Mouse (Mus musculus): ENCODE data around the gene Gtpbp3. TPM values are rescaled to one million over a fixed set of nuclear protein-coding genes. Genes with fewer than 3 reads are reported as not detected.

The Gtpbp3 gene
- total and polyA plus RNA-seq, 2 experiments from 2014 or later, result 12.1 to 58.5 TPM

GRCm38 (mm10) chr8:71483932-71484331, 4.0 kb upstream of the Gtpbp3 start:
- peaks cover 22% of the 10 kb centered on the region for H3K36me3 ChIP-seq (ENCODE audit: insufficient read depth, low read length)
- H3K4me1 ChIP-seq (ENCODE audit: insufficient read depth, low read length), result peaks cover 12% of the 10 kb centered on the region
- ATAC-seq (no peak), DNase-seq (ENCODE audit: low spot score) (no peak)
- no peaks in the 10 kb centered on the region for H3K27me3 ChIP-seq (ENCODE audit: insufficient read depth, low read length)
- WGBS, result 51% methylated on average over 8 of the region's 8 CpGs
- no peaks in the 10 kb centered on the region for H3K9me3 ChIP-seq (ENCODE audit: low read length)
- H3K27ac ChIP-seq, result no peak overlapping the region
- H3K4me2 ChIP-seq (ENCODE audit: low read depth, low read length), result no peak overlapping the region
- no peak for TF ChIP-seq CTCF (IDR thresholded peaks at IDR 0.05; ENCODE audit: low read depth)
- no peak overlapping the region for H3K9ac ChIP-seq (replicated peaks; ENCODE audit: low read length)
- H3K4me3 ChIP-seq (ENCODE audit: low read length), result no peak overlapping the region

- Histone ChIP-seq H3K4me2 (ENCODE audit: low read depth, low read length) (peak overlapping the region; percentile 90), H3K36me3 (ENCODE audit: insufficient read depth, low read length) (peaks cover 15% of the 10 kb centered on the region; the same call in 1 of the 2 replicates), H3K4me1 (ENCODE audit: insufficient read depth, low read length) (peaks cover 12% of the 10 kb centered on the region), H3K9ac (replicated peaks; ENCODE audit: low read length) (peak overlapping the region; percentile 94), H3K9me3 (ENCODE audit: low read length) (no peaks in the 10 kb centered on the region), H3K4me3 (ENCODE audit: low read length) (peak overlapping the region; percentile 92), H3K27ac (peak overlapping the region; percentile 82; the same call in 1 of the 2 replicates), H3K27me3 (ENCODE audit: insufficient read depth, low read length) (no peaks in the 10 kb centered on the region)
- ATAC-seq, result no peak
- no peak for DNase-seq (ENCODE audit: low spot score)
- WGBS, result 93% methylated on average over 19 of the region's 19 CpGs
- no peak for TF ChIP-seq CTCF (IDR thresholded peaks at IDR 0.05; ENCODE audit: low read depth)
Measured at GRCm38 (mm10) chr8:71484736-71485135, 3.2 kb upstream of the Gtpbp3 start.

GRCm38 (mm10) chr8:71485142-71486135, 2.5 kb upstream of the Gtpbp3 start, which contains the start of gene Ano8:
TSS of gene Ano8 (minus strand) at chr8:71485963.
- Histone ChIP-seq H3K4me2 (ENCODE audit: low read depth, low read length) (peak within 1 kb of the TSS; percentile 90), H3K27ac (peak within 1 kb of the TSS; percentile 82), H3K27me3 (ENCODE audit: insufficient read depth, low read length) (no peaks in the 10 kb centered on the region), H3K9ac (replicated peaks; ENCODE audit: low read length) (peak within 1 kb of the TSS; percentile 94), H3K4me3 (ENCODE audit: low read length) (peak within 1 kb of the TSS; percentile 92), H3K4me1 (ENCODE audit: insufficient read depth, low read length) (peaks cover 12% of the 10 kb centered on the region), H3K36me3 (ENCODE audit: insufficient read depth, low read length) (peaks cover 11% of the 10 kb centered on the region; the same call in 1 of the 2 replicates), H3K9me3 (ENCODE audit: low read length) (no peaks in the 10 kb centered on the region)
- ATAC-seq, result peak; percentile 85
- 6% methylated on average over 48 of the region's 58 CpGs for WGBS
- TF ChIP-seq CTCF (IDR thresholded peaks at IDR 0.05; ENCODE audit: low read depth), result no peak
- DNase-seq (ENCODE audit: low spot score), result peak; percentile 95

- Histone ChIP-seq H3K9ac (replicated peaks; ENCODE audit: low read length) (peak overlapping the region; percentile 94; the same call in 1 of the 2 replicates), H3K4me3 (ENCODE audit: low read length) (peak overlapping the region; percentile 92), H3K27me3 (ENCODE audit: insufficient read depth, low read length) (no peaks in the 10 kb centered on the region), H3K36me3 (ENCODE audit: insufficient read depth, low read length) (peaks cover 9% of the 10 kb centered on the region; the same call in 1 of the 2 replicates), H3K9me3 (ENCODE audit: low read length) (no peaks in the 10 kb centered on the region), H3K4me1 (ENCODE audit: insufficient read depth, low read length) (peaks cover 12% of the 10 kb centered on the region), H3K4me2 (ENCODE audit: low read depth, low read length) (peak overlapping the region; percentile 90), H3K27ac (peak overlapping the region; percentile 82; the same call in 1 of the 2 replicates)
- DNase-seq (ENCODE audit: low spot score), result no peak
- no peak for TF ChIP-seq CTCF (IDR thresholded peaks at IDR 0.05; ENCODE audit: low read depth)
- no peak for ATAC-seq
- 10% methylated on average over 7 of the region's 7 CpGs for WGBS
Measured at GRCm38 (mm10) chr8:71486136-71486529, 1.8 kb upstream of the Gtpbp3 start.

GRCm38 (mm10) chr8:71488454-71488853, 551 bp downstream of the Gtpbp3 start:
- Histone ChIP-seq H3K4me2 (ENCODE audit: low read depth, low read length) (peak overlapping the region; percentile 92), H3K27ac (peak overlapping the region; percentile 69; the same call in 1 of the 2 replicates), H3K4me1 (ENCODE audit: insufficient read depth, low read length) (peaks cover 12% of the 10 kb centered on the region), H3K27me3 (ENCODE audit: insufficient read depth, low read length) (no peaks in the 10 kb centered on the region), H3K4me3 (ENCODE audit: low read length) (peak overlapping the region; percentile 67), H3K9me3 (ENCODE audit: low read length) (no peaks in the 10 kb centered on the region), H3K9ac (replicated peaks; ENCODE audit: low read length) (peak overlapping the region; percentile 69), H3K36me3 (ENCODE audit: insufficient read depth, low read length) (peaks cover 13% of the 10 kb centered on the region; the same call in 1 of the 2 replicates)
- ATAC-seq (peak; percentile 88), DNase-seq (ENCODE audit: low spot score) (peak; percentile 96)
- TF ChIP-seq CTCF (IDR thresholded peaks at IDR 0.05; ENCODE audit: low read depth), result peak; percentile 38
- 0% methylated on average over 22 of the region's 22 CpGs for WGBS

GRCm38 (mm10) chr8:71495039-71495438, 7.1 kb downstream of the Gtpbp3 start:
- no peaks in the 10 kb centered on the region for H3K4me1 ChIP-seq (ENCODE audit: insufficient read depth, low read length)
- peak overlapping the region; percentile 22; the same call in 1 of the 2 replicates for H3K4me2 ChIP-seq (ENCODE audit: low read depth, low read length)
- peaks cover 19% of the 10 kb centered on the region; the same call in 1 of the 2 replicates for H3K36me3 ChIP-seq (ENCODE audit: insufficient read depth, low read length)
- peak; percentile 81 for ATAC-seq
- peak; percentile 92 for DNase-seq (ENCODE audit: low spot score)
- TF ChIP-seq CTCF (IDR thresholded peaks at IDR 0.05; ENCODE audit: low read depth), result peak; percentile 83
- 16% methylated on average over 16 of the region's 16 CpGs for WGBS
- no peaks in the 10 kb centered on the region for H3K9me3 ChIP-seq (ENCODE audit: low read length)
- H3K27ac ChIP-seq, result no peak overlapping the region
- no peak overlapping the region; the same call in 1 of the 2 replicates for H3K4me3 ChIP-seq (ENCODE audit: low read length)
- H3K27me3 ChIP-seq (ENCODE audit: insufficient read depth, low read length), result no peaks in the 10 kb centered on the region
- H3K9ac ChIP-seq (replicated peaks; ENCODE audit: low read length), result no peak overlapping the region
